Mouse (Mus musculus) B cell, adult 62 days (primary cell): ENCODE results near the gene Chmp5. TPM values are rescaled to one million over a fixed set of nuclear protein-coding genes. Genes with fewer than 3 reads are reported as not detected.

Experiments
- total RNA-seq: library from RNA; stranded (reverse); gene quantifications from 4 replicates; pipeline ENCODE4 v1.2.4, GENCODE M21; 2023

Chmp5 gene
- 37.5 to 40.9 TPM (median 38.4 TPM) in 4 replicates for total RNA-seq

DNA sequence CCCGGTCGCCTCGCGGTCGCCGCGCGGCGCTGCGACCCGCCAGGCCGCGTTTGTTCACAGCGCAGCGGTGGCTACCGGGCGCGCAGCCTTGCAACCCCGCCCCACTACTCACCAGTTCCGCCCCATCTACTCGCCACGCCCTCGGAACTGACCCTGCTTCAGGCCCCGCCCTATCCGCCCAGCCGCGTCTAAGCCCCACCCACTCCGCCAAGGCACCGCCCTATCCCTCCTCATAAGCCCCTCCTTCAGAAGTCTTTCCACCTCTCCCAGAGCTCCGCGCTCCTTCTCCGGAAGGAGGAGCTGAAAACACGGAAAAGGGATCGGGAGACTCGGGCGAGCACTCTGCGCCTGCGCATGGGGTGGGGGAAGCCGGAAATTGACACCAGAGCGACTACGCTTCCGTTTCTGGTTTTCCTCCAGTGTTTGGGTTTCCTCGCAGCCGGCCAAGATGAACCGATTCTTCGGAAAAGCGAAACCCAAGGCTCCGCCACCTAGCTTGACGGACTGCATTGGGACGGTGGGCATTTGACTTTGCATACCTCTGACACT is at the start of gene Chmp5, which contains the start of gene Bag1:
Chmp5 (plus strand) TSS at position 248 of the 549 bp plus-strand sequence.
Bag1 (minus strand) TSS at position 135 of the 549 bp plus-strand sequence.

GRCm38 (mm10) chr4:40919785-40920184 is 28.4 kb upstream of the Chmp5 start, which contains the start of gene Spink4:
Gene Spink4 (plus strand): TSS chr4:40920052.

DNA sequence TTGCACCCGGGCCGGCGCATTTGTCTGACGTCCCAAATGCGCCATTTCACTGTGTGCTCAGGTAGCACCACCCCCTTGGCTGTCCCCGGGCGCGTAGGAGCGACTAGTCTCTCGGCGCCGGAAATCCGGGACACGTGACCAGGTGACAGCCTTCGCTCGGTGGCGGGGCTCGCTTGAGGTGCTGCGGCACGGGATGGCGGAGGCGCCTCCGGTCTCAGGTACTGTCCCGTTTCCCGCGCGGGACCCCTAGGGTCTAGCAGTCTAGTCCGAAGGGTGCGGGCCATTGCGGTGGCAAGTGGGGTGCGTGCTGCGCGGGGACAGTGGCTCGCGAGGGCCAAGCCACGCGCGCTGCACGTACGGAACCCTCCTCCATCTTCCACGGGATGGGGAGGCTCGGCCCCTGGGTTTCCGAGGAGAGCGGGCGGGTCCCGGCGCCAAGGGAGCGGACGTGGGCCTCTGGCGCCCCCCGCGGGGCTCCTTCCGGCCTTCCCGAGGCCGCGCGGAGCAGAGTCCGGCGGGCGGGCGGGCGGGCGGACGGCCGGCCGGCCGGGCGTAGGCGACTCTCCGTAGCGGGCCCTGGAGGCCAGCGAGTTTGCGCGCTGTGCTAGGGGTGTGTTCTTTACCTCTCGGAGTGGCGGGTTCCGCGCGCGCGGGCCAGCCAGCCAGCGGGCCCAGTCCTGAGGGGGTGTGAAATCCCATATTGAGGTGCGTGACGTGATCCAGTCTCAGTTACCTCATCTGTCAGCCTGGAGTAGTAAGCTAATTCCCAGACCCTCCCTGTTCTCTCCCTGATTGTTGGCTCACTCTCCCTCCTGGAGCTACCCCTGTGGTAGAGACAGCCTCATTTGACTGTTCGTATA is 22.9 kb downstream of the Chmp5 start, which contains the start of gene Nfx1:
Nfx1 (plus strand) TSS at position 65 of the 860 bp plus-strand sequence.

Other genes with a start within 250 kb of the Chmp5 start
- 28.2 to 36.1 TPM (median 29.4 TPM) in 4 replicates for gene Aptx, start 245.2 kb upstream of the Chmp5 start, total RNA-seq
- gene Dnaja1, start 226.3 kb upstream of the Chmp5 start, total RNA-seq: 419 to 597 TPM (median 444 TPM) in 4 replicates
- gene Smu1, start 190.5 kb upstream of the Chmp5 start, total RNA-seq: 70.1 to 87.0 TPM (median 85.7 TPM) in 4 replicates
- gene B4galt1, start 94.4 kb upstream of the Chmp5 start, total RNA-seq: 46.1 to 51.5 TPM (median 47.3 TPM) in 4 replicates
- not detected in 4 replicates for gene Spink4, start 28.4 kb upstream of the Chmp5 start, total RNA-seq
- 66.0 to 76.4 TPM (median 72.0 TPM) in 4 replicates for gene Bag1, start 113 bp upstream of the Chmp5 start, total RNA-seq
- gene Nfx1, start 22.5 kb downstream of the Chmp5 start, total RNA-seq: 87.1 to 97.3 TPM (median 95.8 TPM) in 4 replicates
- not detected in 4 replicates for gene Aqp7, start 99.7 kb downstream of the Chmp5 start, total RNA-seq
- gene Aqp3, start 149.8 kb downstream of the Chmp5 start, total RNA-seq: 0.41 to 1.8 TPM (median 1.6 TPM) in 3 of 4 replicates, not detected in the other
- gene Nol6, start 176.0 kb downstream of the Chmp5 start, total RNA-seq: 60.6 to 66.7 TPM (median 63.1 TPM) in 4 replicates
- gene Ube2r2, start 187.3 kb downstream of the Chmp5 start, total RNA-seq: 77.3 to 95.7 TPM (median 92.0 TPM) in 4 replicates